Mouse (Mus musculus): Measurements from ENCODE around the gene Lyz2. TPM values are rescaled to one million over a fixed set of nuclear protein-coding genes. Genes with fewer than 3 reads are reported as not detected.
"Not testable (repeated sequence)": the region's sequence is repeated elsewhere in the genome, so short reads cannot be mapped to it uniquely, and the experiment has no call there.

The Lyz2 gene
- polyA plus RNA-seq, 1 experiment from 2014 or later = 21.3 TPM

- no peak overlapping the region for H3K4me3 ChIP-seq (ENCODE audit: low read length)
- WGBS = 57% methylated on average over 1 of the region's 1 CpGs
- H3K27ac ChIP-seq (ENCODE audit: low read depth, low read length) = no peak overlapping the region
- H3K4me2 ChIP-seq (ENCODE audit: low read length) = no peak overlapping the region
- H3K27me3 ChIP-seq (replicated peaks; ENCODE audit: control insufficient read depth, insufficient read depth, low read length) = no peaks in the 10 kb centered on the region
- no peaks in the 10 kb centered on the region for H3K36me3 ChIP-seq (ENCODE audit: control insufficient read depth, insufficient read depth, low read length)
- no peak for ATAC-seq
- no peaks in the 10 kb centered on the region for H3K4me1 ChIP-seq (ENCODE audit: control insufficient read depth, insufficient read depth, low read depth, low read length)
- no peak overlapping the region for H3K9ac ChIP-seq (ENCODE audit: low read depth, low read length)
- H3K9me3 ChIP-seq (ENCODE audit: control insufficient read depth, low read length) = no peaks in the 10 kb centered on the region
These were observed 2.1 kb downstream of the Lyz2 start for GRCm38 (mm10) chr10:117280000-117280399.

- not testable (repeated sequence) for H3K27ac ChIP-seq (ENCODE audit: low read depth, low read length); ATAC-seq
- 73% methylated on average over 2 of the region's 2 CpGs for WGBS
These were observed 3.6 kb downstream of the Lyz2 start for GRCm38 (mm10) chr10:117278510-117278909.

DNA sequence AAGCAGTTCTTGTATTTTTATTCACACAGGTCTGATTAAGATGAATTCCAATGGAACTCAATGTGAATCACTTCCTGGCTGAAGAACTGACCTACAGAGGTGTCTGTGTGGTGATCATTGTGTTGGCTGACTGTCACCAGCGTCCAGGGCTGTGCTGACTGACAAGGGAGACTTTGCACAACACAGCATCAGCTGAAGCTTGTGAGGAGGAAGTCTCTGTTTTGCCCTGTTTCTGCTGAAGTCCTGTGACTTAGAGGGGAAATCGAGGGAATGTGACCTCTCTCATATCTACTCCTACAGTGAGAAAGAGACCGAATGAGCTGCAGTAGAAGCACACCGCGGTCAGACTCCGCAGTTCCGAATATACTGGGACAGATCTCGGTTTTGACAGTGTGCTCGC, 4.3 kb downstream of the Lyz2 start:
- not testable (repeated sequence) for H3K4me1 ChIP-seq (ENCODE audit: control insufficient read depth, insufficient read depth, low read depth, low read length)

More at GRCm38 (mm10) chr10:117278510-117278909, 3.6 kb downstream of the Lyz2 start:
- H3K4me2 ChIP-seq (ENCODE audit: low read length); H3K4me3 ChIP-seq (ENCODE audit: low read length); H3K9me3 ChIP-seq (ENCODE audit: control insufficient read depth, low read length); H3K36me3 ChIP-seq (ENCODE audit: control insufficient read depth, insufficient read depth, low read length); H3K4me1 ChIP-seq (ENCODE audit: control insufficient read depth, insufficient read depth, low read depth, low read length); H3K9ac ChIP-seq (ENCODE audit: low read depth, low read length); H3K27me3 ChIP-seq (replicated peaks; ENCODE audit: control insufficient read depth, insufficient read depth, low read length): not testable (repeated sequence)

DNA sequence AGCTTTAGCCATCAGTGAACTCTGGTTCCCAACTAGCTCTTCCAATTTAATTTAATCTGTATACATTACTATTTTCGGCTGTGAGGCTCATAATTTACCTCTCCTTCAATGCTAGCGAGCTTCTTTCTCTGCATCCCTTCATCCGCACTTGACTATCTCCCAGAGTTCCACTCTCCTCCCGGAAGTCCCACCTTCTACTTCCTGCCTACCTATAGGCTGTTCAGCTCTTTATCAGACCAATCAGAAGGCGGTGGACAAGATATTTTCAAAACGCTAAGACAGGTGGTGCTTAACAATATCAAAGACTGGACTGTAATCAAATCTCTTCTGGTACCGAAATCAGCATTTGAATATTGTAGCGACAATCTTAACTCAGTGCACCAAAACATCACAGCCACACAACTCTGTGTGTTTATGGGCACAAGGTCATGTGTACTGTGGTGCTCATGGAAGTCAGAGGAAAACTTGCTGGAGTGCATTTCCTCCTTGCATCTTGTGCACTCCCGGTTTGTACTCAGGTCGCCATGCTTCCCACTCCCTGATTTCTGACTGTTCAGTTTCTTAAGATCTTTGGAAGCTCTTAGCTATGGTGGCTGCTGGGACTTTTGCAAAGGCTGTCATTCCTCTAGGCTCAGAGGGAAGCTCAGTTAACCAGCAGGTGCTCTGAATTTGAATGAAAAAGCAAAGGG, 6.3 kb downstream of the Lyz2 start:
- 86% methylated on average over 10 of the region's 10 CpGs for WGBS
- ATAC-seq = no peak
- Histone ChIP-seq H3K9ac (ENCODE audit: low read depth, low read length) (no peak overlapping the region), H3K27ac (ENCODE audit: low read depth, low read length) (no peak overlapping the region), H3K36me3 (ENCODE audit: control insufficient read depth, insufficient read depth, low read length) (no peaks in the 10 kb centered on the region), H3K9me3 (ENCODE audit: control insufficient read depth, low read length) (no peaks in the 10 kb centered on the region), H3K27me3 (replicated peaks; ENCODE audit: control insufficient read depth, insufficient read depth, low read length) (no peaks in the 10 kb centered on the region), H3K4me1 (ENCODE audit: control insufficient read depth, insufficient read depth, low read depth, low read length) (no peaks in the 10 kb centered on the region), H3K4me3 (ENCODE audit: low read length) (no peak overlapping the region), H3K4me2 (ENCODE audit: low read length) (no peak overlapping the region)

More for the DNA sequence above, 4.3 kb downstream of the Lyz2 start:
- H3K4me3 ChIP-seq (ENCODE audit: low read length); H3K4me2 ChIP-seq (ENCODE audit: low read length); H3K27ac ChIP-seq (ENCODE audit: low read depth, low read length); H3K27me3 ChIP-seq (replicated peaks; ENCODE audit: control insufficient read depth, insufficient read depth, low read length); H3K9ac ChIP-seq (ENCODE audit: low read depth, low read length); H3K36me3 ChIP-seq (ENCODE audit: control insufficient read depth, insufficient read depth, low read length); ATAC-seq; H3K9me3 ChIP-seq (ENCODE audit: control insufficient read depth, low read length): not testable (repeated sequence)
- 80% methylated on average over 9 of the region's 9 CpGs for WGBS

- H3K36me3 ChIP-seq (ENCODE audit: control insufficient read depth, insufficient read depth, low read length); H3K4me1 ChIP-seq (ENCODE audit: control insufficient read depth, insufficient read depth, low read depth, low read length); H3K4me3 ChIP-seq (ENCODE audit: low read length); H3K9ac ChIP-seq (ENCODE audit: low read depth, low read length); ATAC-seq; H3K27ac ChIP-seq (ENCODE audit: low read depth, low read length); H3K4me2 ChIP-seq (ENCODE audit: low read length); H3K9me3 ChIP-seq (ENCODE audit: control insufficient read depth, low read length); H3K27me3 ChIP-seq (replicated peaks; ENCODE audit: control insufficient read depth, insufficient read depth, low read length): not testable (repeated sequence)
- WGBS = 87% methylated on average over 3 of the region's 7 CpGs
These were observed 7.5 kb downstream of the Lyz2 start for GRCm38 (mm10) chr10:117274645-117275044.

DNA sequence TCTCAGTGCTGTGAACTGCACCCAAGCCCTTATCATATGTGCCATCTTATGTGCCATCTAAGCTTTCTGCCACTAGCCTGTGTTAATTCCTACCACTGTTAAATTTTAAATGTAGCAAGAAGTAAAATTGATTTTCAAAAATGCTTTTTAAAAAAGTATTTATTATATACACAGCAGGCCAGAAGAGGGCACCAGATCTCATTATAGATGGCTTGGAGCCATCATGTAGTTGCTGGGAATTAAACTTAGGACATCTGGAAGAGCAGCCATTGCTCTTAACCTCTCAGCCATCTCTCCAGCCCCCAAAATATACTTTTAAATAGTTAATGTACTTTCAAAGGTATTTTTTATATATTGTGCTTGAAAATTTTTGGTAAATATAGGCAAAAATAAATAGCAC, 10.1 kb downstream of the Lyz2 start:
- H3K27ac ChIP-seq (ENCODE audit: low read depth, low read length) = no peak overlapping the region
- H3K27me3 ChIP-seq (replicated peaks; ENCODE audit: control insufficient read depth, insufficient read depth, low read length) = no peaks in the 10 kb centered on the region
- no peaks in the 10 kb centered on the region for H3K36me3 ChIP-seq (ENCODE audit: control insufficient read depth, insufficient read depth, low read length)
- no peaks in the 10 kb centered on the region for H3K9me3 ChIP-seq (ENCODE audit: control insufficient read depth, low read length)
- H3K9ac ChIP-seq (ENCODE audit: low read depth, low read length) = no peak overlapping the region
- H3K4me2 ChIP-seq (ENCODE audit: low read length) = no peak overlapping the region
- H3K4me3 ChIP-seq (ENCODE audit: low read length) = no peak overlapping the region
- ATAC-seq = no peak
- H3K4me1 ChIP-seq (ENCODE audit: control insufficient read depth, insufficient read depth, low read depth, low read length) = no peaks in the 10 kb centered on the region

- ATAC-seq = no peak
- Histone ChIP-seq H3K27me3 (replicated peaks; ENCODE audit: control insufficient read depth, insufficient read depth, low read length) (no peaks in the 10 kb centered on the region), H3K4me1 (ENCODE audit: control insufficient read depth, insufficient read depth, low read depth, low read length) (no peaks in the 10 kb centered on the region), H3K9me3 (ENCODE audit: control insufficient read depth, low read length) (peaks cover 2% of the 10 kb centered on the region; the same call in 1 of the 2 replicates), H3K9ac (ENCODE audit: low read depth, low read length) (no peak overlapping the region), H3K36me3 (ENCODE audit: control insufficient read depth, insufficient read depth, low read length) (no peaks in the 10 kb centered on the region), H3K4me2 (ENCODE audit: low read length) (no peak overlapping the region), H3K4me3 (ENCODE audit: low read length) (no peak overlapping the region), H3K27ac (ENCODE audit: low read depth, low read length) (no peak overlapping the region)
These were observed 22.3 kb downstream of the Lyz2 start for GRCm38 (mm10) chr10:117259870-117260269.

- H3K36me3 ChIP-seq (ENCODE audit: control insufficient read depth, insufficient read depth, low read length) = no peaks in the 10 kb centered on the region
- no peak for ATAC-seq
These were observed 43.5 kb downstream of the Lyz2 start, which contains the start of gene 9530003J23Rik for GRCm38 (mm10) chr10:117238603-117239002. Gene 9530003J23Rik (minus strand): TSS chr10:117238703.

GRCm38 (mm10) chr10:117235866-117236265, 46.3 kb downstream of the Lyz2 start:
- no peak for ATAC-seq
- H3K9me3 ChIP-seq (ENCODE audit: control insufficient read depth, low read length) = no peaks in the 10 kb centered on the region
- no peak overlapping the region for H3K4me3 ChIP-seq (ENCODE audit: low read length)
- no peaks in the 10 kb centered on the region for H3K4me1 ChIP-seq (ENCODE audit: control insufficient read depth, insufficient read depth, low read depth, low read length)
- H3K36me3 ChIP-seq (ENCODE audit: control insufficient read depth, insufficient read depth, low read length) = no peaks in the 10 kb centered on the region
- H3K9ac ChIP-seq (ENCODE audit: low read depth, low read length) = no peak overlapping the region
- WGBS = 63% methylated on average over 11 of the region's 11 CpGs
- H3K27ac ChIP-seq (ENCODE audit: low read depth, low read length) = no peak overlapping the region
- no peaks in the 10 kb centered on the region for H3K27me3 ChIP-seq (replicated peaks; ENCODE audit: control insufficient read depth, insufficient read depth, low read length)
- no peak overlapping the region for H3K4me2 ChIP-seq (ENCODE audit: low read length)

More at GRCm38 (mm10) chr10:117238603-117239002, 43.5 kb downstream of the Lyz2 start, which contains the start of gene 9530003J23Rik:
- no peak within 1 kb of the TSS for H3K4me2 ChIP-seq (ENCODE audit: low read length)
- H3K4me3 ChIP-seq (ENCODE audit: low read length) = no peak within 1 kb of the TSS
- no peaks in the 10 kb centered on the region for H3K4me1 ChIP-seq (ENCODE audit: control insufficient read depth, insufficient read depth, low read depth, low read length)
- H3K27ac ChIP-seq (ENCODE audit: low read depth, low read length) = no peak within 1 kb of the TSS
- H3K9me3 ChIP-seq (ENCODE audit: control insufficient read depth, low read length) = no peaks in the 10 kb centered on the region
- no peak within 1 kb of the TSS for H3K9ac ChIP-seq (ENCODE audit: low read depth, low read length)
- 88% methylated on average over 12 of the region's 12 CpGs for WGBS
- H3K27me3 ChIP-seq (replicated peaks; ENCODE audit: control insufficient read depth, insufficient read depth, low read length) = no peaks in the 10 kb centered on the region

Data from hindbrain, embryonic 16.5 days (tissue).